Mouse (Mus musculus): ENCODE results near the gene Rps27rt. TPM values are rescaled to one million over a fixed set of nuclear protein-coding genes. Genes with fewer than 3 reads are reported as not detected.
A peak's percentile ranks its signal among the peaks of the same experiment; 100 is the strongest.

Rps27rt gene
- polyA plus RNA-seq, 1 experiment from 2014 or later = 1,042 TPM

DNA sequence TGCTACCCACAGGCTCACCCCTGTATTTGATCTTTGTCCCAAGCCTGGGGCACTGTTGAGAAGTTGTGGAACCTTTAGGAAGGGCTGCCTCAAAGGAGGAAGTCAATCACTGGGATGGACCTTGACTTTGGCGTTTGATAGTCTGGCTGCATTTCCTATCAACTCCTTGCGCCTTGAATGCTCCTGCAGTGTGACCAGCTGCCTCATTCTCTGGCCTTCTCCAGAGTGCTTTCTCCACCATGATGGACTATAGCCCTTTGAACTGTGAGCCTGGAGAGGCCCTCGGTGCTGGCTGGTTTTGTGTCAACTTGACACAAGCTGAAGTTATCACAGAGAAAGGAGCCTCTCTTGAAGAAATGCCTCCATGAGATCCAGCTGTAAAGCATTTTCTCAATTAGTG, 37.9 kb downstream of the Rps27rt start:
- no peaks in the 10 kb centered on the region for H3K36me3 ChIP-seq
- H3K27me3 ChIP-seq (replicated peaks) = no peaks in the 10 kb centered on the region
- H3K4me1 ChIP-seq = 0 out of 2 replicates have a peak, but pooled peaks cover 3% of the 10 kb centered on the region
- H3K9ac ChIP-seq = no peak overlapping the region
- no peak overlapping the region for H3K4me3 ChIP-seq (replicated peaks)
- no peaks in the 10 kb centered on the region for H3K9me3 ChIP-seq
- no peak overlapping the region for H3K4me2 ChIP-seq
- no peak overlapping the region for H3K27ac ChIP-seq
- WGBS = 76% methylated on average over 3 of the region's 3 CpGs
- no peak for ATAC-seq (ENCODE audit: insufficient read depth, low FRiP score, low read depth)

- Histone ChIP-seq H3K27me3 (replicated peaks) (no peaks in the 10 kb centered on the region), H3K9me3 (no peaks in the 10 kb centered on the region), H3K4me1 (peaks cover 8% of the 10 kb centered on the region; the same call in 1 of the 2 replicates), H3K4me3 (replicated peaks) (no peak overlapping the region), H3K36me3 (no peaks in the 10 kb centered on the region), H3K4me2 (no peak overlapping the region), H3K27ac (no peak overlapping the region), H3K9ac (no peak overlapping the region)
- no peak for ATAC-seq (ENCODE audit: insufficient read depth, low FRiP score, low read depth)
- 64% methylated on average over 2 of the region's 2 CpGs for WGBS
These were observed 45.9 kb downstream of the Rps27rt start for GRCm38 (mm10) chr9:114936687-114937086.

DNA sequence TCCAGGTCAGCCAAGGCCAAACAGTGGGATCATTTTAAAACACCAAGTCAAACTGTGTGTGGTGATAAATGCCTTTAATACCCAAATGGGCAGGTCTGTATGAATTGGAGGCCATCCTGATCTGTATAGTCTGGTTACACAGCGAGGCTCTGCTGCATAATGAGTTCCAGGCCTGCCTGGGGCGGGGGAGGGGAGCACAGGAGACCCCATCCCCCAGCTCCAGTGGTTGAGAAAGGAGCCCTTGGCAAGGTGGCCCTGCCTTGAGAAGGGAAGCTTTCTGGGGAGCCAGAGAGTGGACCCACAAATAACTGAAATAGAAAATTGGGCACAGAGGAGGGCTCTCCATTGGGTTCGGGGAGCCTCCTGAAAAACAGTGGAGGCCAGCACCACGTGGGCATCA, 47.2 kb downstream of the Rps27rt start:
- Histone ChIP-seq H3K27me3 (replicated peaks) (no peaks in the 10 kb centered on the region), H3K9ac (no peak overlapping the region), H3K27ac (no peak overlapping the region), H3K4me3 (replicated peaks) (no peak overlapping the region), H3K4me1 (peaks cover 8% of the 10 kb centered on the region; the same call in 1 of the 2 replicates), H3K36me3 (no peaks in the 10 kb centered on the region), H3K4me2 (no peak overlapping the region), H3K9me3 (no peaks in the 10 kb centered on the region)
- WGBS = 77% methylated on average over 4 of the region's 4 CpGs
- no peak for ATAC-seq (ENCODE audit: insufficient read depth, low FRiP score, low read depth)

DNA sequence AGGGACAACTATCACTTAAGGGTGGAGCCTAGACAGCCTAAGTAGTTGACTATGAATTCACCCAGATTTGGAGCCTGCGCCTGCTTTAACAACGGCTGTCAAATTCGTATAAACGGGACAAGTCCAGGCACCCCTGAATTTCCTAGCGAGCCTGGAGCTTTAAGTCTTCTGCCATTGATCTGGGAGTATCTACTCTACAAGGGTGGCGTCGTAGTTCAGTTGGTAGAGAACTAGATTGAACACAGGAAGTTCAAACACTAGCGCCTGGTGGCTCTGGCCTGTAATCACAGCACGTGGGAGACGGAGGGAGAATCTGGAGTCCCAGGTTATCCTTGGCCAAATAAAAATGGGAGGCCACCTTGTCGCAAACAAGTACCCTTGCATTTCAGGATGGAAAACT, 48.3 kb downstream of the Rps27rt start:
- H3K4me3 ChIP-seq (replicated peaks) = peak overlapping the region; percentile 58
- H3K27ac ChIP-seq = no peak overlapping the region
- H3K4me1 ChIP-seq = peaks cover 8% of the 10 kb centered on the region; the same call in 1 of the 2 replicates
- no peak overlapping the region for H3K9ac ChIP-seq
- H3K36me3 ChIP-seq = no peaks in the 10 kb centered on the region
- no peak; the same call in 1 of the 2 replicates for ATAC-seq (ENCODE audit: insufficient read depth, low FRiP score, low read depth)
- no peaks in the 10 kb centered on the region for H3K27me3 ChIP-seq (replicated peaks)
- no peaks in the 10 kb centered on the region for H3K9me3 ChIP-seq
- 53% methylated on average over 11 of the region's 11 CpGs for WGBS
- H3K4me2 ChIP-seq = peak overlapping the region; percentile 92

GRCm38 (mm10) chr9:114933723-114934171, 48.8 kb downstream of the Rps27rt start, which contains the start of gene Gpd1l:
Gpd1l (minus strand) TSS chr9:114933987.
- Histone ChIP-seq H3K36me3 (no peaks in the 10 kb centered on the region), H3K27me3 (replicated peaks) (no peaks in the 10 kb centered on the region), H3K27ac (peak within 1 kb of the TSS; percentile 84), H3K4me2 (peak within 1 kb of the TSS; percentile 92), H3K9me3 (no peaks in the 10 kb centered on the region), H3K4me1 (peaks cover 8% of the 10 kb centered on the region; the same call in 1 of the 2 replicates), H3K4me3 (replicated peaks) (peak within 1 kb of the TSS; percentile 58), H3K9ac (peak within 1 kb of the TSS; percentile 35)
- WGBS = under 1% methylated on average over 30 of the region's 30 CpGs
- peak; percentile 99 for ATAC-seq (ENCODE audit: insufficient read depth, low FRiP score, low read depth)

DNA sequence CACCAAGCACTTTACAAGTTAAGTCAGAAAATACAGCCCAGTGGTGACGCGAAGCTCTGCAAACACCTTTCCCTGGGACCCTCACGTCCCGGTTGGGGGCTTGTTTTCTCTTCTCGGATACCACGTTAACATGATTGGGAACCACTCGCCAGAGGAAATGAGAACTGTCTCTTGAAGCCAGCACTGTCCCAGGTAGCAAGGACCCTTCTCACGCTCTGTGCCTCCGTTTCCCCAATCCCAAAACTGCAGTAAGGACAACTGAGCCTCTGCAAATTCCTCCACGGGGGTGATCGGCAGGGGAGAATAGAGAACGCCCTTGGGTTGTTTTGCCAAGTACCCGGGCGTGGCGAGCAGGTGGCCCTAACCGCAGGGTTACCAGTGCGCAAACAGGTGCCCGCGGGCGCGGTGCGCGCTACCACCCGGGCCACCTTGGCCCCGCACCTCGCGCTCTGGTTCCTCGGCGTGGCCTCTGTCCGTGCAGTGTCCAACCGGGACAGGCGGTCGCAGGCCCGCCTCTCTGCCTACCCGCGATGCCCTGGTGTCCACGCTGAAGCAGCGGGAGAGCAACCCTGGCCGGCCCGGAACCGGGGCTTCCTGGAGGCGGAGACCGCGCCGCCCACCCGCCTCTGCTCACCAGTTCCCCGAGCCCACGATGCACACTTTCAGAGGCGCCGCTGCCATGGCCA, 49.4 kb downstream of the Rps27rt start:
- ATAC-seq (ENCODE audit: insufficient read depth, low FRiP score, low read depth) = peak; percentile 28; the same call in 1 of the 2 replicates
- no peaks in the 10 kb centered on the region for H3K9me3 ChIP-seq
- peak overlapping the region; percentile 92 for H3K4me2 ChIP-seq
- peak overlapping the region; percentile 35 for H3K9ac ChIP-seq
- H3K27ac ChIP-seq = peak overlapping the region; percentile 84
- no peaks in the 10 kb centered on the region for H3K27me3 ChIP-seq (replicated peaks)
- WGBS = under 1% methylated on average over 47 of the region's 50 CpGs
- no peaks in the 10 kb centered on the region for H3K36me3 ChIP-seq
- H3K4me1 ChIP-seq = peaks cover 8% of the 10 kb centered on the region; the same call in 1 of the 2 replicates
- peak overlapping the region; percentile 58 for H3K4me3 ChIP-seq (replicated peaks)

GRCm38 (mm10) chr9:114932607-114933006, 49.9 kb downstream of the Rps27rt start:
- no peak overlapping the region for H3K27ac ChIP-seq

More at GRCm38 (mm10) chr9:114932607-114933006, 49.9 kb downstream of the Rps27rt start:
- H3K4me3 ChIP-seq (replicated peaks) = peak overlapping the region; percentile 58
- ATAC-seq (ENCODE audit: insufficient read depth, low FRiP score, low read depth) = no peak
- peaks cover 8% of the 10 kb centered on the region; the same call in 1 of the 2 replicates for H3K4me1 ChIP-seq
- H3K4me2 ChIP-seq = peak overlapping the region; percentile 92
- no peaks in the 10 kb centered on the region for H3K27me3 ChIP-seq (replicated peaks)
- no peaks in the 10 kb centered on the region for H3K9me3 ChIP-seq
- 0 out of 2 replicates have a peak overlapping the region, but pooled peaks have one; percentile 35 for H3K9ac ChIP-seq
- 24% methylated on average over 13 of the region's 13 CpGs for WGBS
- no peaks in the 10 kb centered on the region for H3K36me3 ChIP-seq

Other genes starting within 250 kb of the Rps27rt start
- 103 and 105 TPM in 2 replicates for gene Cmtm7, start 200.9 kb downstream of the Rps27rt start, polyA plus RNA-seq (2015; fragmentation: Nextera tagmentation; extraction: Ambion mirVana)
- gene Cmtm8, start 138.6 kb downstream of the Rps27rt start, polyA plus RNA-seq (2015; fragmentation: Nextera tagmentation; extraction: Ambion mirVana) = 63.7 and 66.1 TPM in 2 replicates
- 17.3 and 18.6 TPM in 2 replicates for gene Gpd1l, start 48.8 kb downstream of the Rps27rt start, polyA plus RNA-seq (2015; fragmentation: Nextera tagmentation; extraction: Ambion mirVana)
- gene Osbpl10, start 4.2 kb downstream of the Rps27rt start, polyA plus RNA-seq (2015; fragmentation: Nextera tagmentation; extraction: Ambion mirVana) = 2.0 and 2.3 TPM in 2 replicates

All from stomach, embryonic 15.5 days (tissue).